Mouse (Mus musculus) olfactory bulb, adult 2 months (tissue): ENCODE measurements around the gene Zfp691.

ENCODE experiments used
- CTCF ChIP-seq: fragments of 200-500 bp; IDR thresholded peaks from 2 replicates; pipeline ENCODE4 v1.5.1; 2012; ENCODE audit warnings: low read depth, mild to moderate bottlenecking, low read length, moderate library complexity; ENCODE audit not compliant: insufficient read depth
- POLR2A ChIP-seq: fragments of 200-500 bp; IDR thresholded peaks from 2 replicates; pipeline ENCODE4 v1.6.1; 2012; ENCODE audit warnings: mild to moderate bottlenecking, low read depth, low read length, moderate library complexity; ENCODE audit not compliant: insufficient read depth

DNA sequence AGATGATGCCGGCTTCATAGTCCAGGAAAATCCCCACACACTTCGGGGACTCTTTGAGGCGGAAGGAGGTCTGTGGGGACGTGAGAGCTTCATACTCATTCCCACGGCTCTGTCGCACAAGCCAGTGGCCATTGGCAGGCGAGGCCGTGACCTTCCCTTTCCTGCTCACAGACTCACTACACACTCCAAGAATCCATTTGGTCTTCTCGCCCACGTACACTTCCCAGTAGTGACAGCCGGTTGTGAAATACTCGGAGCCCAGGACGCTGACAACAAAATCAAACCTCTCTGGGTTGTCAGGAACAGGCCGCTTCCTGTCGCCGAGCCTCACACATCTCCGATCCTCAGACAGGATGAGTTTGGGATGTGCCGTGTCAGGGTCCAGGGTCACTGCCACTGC is 4.3 kb upstream of the Zfp691 start:
- no peak for TF ChIP-seq POLR2A
- no peak for TF ChIP-seq CTCF
